Mouse (Mus musculus): Measurements from ENCODE around the gene Coq9.

GRCm38 (mm10) chr8:94900617-94901016 lies 62.5 kb downstream of the Coq9 start:
- TF ChIP-seq ETS1 (IDR thresholded peaks at IDR 0.05; ENCODE audit: low read depth, low read length) (no peak), POLR2A (IDR thresholded peaks at IDR 0.05; ENCODE audit: control insufficient read depth in 1 of 2, insufficient read depth in 1 of 2, low read depth in 1 of 2, low read length in 2 of 2, poor library complexity in 1 of 2) (no peak), CTCF (IDR thresholded peaks at IDR 0.05 in 2 of 3, conservative IDR thresholded peaks at IDR 0.05 in 1 of 3; ENCODE audit: control insufficient read depth in 1 of 3, insufficient read depth in 1 of 3, low read depth in 2 of 3, low read length in 3 of 3, poor library complexity in 1 of 3, severe bottlenecking in 1 of 3) (no peak), ELF1 (IDR thresholded peaks at IDR 0.05; ENCODE audit: low read depth, low read length) (no peak), MAZ (IDR thresholded peaks at IDR 0.05; ENCODE audit: low read depth, low read length) (no peak), POLR2AphosphoS2 (IDR thresholded peaks at IDR 0.05; ENCODE audit: low read length) (no peak), KAT2A (conservative IDR thresholded peaks at IDR 0.05; ENCODE audit: low read depth, low read length) (no peak), MYC (IDR thresholded peaks at IDR 0.05; ENCODE audit: low read depth, low read length) (no peak), SIN3A (IDR thresholded peaks at IDR 0.05; ENCODE audit: low read length) (no peak), E2F4 (IDR thresholded peaks at IDR 0.05; ENCODE audit: borderline replicate concordance, low read depth, low read length) (no peak), USF1 (IDR thresholded peaks at IDR 0.05; ENCODE audit: low read depth, low read length) (no peak), RCOR1 (IDR thresholded peaks at IDR 0.05; ENCODE audit: low read depth, low read length) (no peak)

Data from MEL (cell line).